Mouse (Mus musculus) cerebral cortex, adult 2 months (tissue): ENCODE data around the gene Gas6.

ENCODE experiments used
- WGBS: fragments of 180-500 bp; shearing (Covaris S2); methylation state at CpG from one replicate; pipeline ENCODE4 v1.1.7; 2018; 5-methylcytosine and 5-hydroxymethylcytosine counted together

Gas6 gene

DNA sequence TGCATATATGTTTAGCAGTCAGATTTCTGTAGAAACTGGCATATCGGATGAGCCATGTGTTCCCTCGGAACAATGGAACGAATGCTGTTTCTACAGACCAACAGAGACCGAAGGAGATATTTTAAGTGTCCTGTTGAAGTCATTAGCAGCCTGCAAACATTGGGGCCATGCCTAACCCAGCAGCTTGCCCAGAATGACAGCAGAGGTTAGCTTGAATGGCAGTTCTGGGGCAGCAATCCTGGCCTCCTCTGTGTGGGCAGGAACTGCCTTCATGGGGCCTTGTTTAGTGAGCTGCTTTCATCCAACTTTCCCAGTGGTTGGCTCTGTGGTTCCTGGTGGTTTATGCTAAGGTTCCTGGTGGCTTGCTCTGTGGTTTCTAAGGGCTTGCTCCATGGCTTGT, 34.9 kb downstream of the Gas6 start:
- WGBS: 79% methylated on average over 4 of the region's 4 CpGs

DNA sequence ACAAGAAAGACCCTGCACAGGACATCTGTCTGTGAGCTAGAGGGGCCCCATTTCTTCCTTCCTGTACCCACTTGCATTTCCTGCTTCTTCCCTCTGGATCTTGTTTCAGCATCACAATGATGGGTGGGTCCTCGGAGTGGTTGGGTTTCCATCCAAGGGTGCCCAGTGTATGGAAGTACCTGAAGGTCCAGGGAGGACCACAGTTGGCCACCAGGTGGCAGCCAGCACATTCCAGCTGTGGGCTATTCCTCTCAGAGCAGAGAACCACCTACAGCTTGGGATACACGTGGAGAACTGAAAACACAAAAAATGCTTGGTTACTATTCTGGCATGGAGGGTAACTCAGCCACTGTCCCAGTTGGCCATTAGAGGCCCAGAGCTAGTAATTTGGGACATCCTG, 39.0 kb downstream of the Gas6 start:
- 29% methylated on average over 2 of the region's 2 CpGs for WGBS

DNA sequence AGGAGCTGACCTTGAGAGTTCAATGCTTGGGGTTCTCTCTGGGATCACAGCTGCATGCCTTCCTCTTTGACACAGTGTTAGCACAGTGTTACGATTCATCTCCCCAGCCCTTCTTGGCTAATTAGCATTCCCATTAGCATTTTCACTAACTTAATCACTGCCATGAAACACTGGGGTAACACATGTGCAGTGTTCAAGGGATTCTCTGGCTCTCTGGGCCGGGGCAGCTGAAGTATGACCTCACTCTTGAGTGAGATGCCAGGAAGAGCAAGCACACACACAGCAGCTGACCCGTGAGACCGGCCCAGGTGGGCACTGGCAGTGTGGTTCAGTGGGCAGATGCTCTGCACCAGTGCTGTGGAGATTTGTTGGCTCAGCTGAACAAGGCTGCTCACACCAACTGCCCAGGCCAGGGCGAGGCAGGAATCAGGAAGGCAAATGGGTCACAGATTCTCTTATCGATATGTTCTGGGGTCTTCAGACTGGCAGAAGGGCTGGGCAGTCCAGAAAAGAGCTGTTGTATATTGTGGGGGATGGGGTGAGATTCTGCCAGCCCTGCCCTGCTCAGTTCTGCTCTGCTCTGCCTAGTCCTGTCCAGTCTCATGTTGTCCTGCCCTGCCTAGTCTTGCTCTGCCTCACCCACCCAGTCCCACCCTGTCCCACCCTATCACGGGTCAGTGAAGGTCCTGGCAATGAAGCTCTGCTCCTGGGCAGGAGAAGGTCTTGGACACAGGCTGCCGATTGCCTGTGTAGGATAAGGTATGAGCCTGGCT, 39.8 kb downstream of the Gas6 start:
- 53% methylated on average over 8 of the region's 8 CpGs for WGBS

DNA sequence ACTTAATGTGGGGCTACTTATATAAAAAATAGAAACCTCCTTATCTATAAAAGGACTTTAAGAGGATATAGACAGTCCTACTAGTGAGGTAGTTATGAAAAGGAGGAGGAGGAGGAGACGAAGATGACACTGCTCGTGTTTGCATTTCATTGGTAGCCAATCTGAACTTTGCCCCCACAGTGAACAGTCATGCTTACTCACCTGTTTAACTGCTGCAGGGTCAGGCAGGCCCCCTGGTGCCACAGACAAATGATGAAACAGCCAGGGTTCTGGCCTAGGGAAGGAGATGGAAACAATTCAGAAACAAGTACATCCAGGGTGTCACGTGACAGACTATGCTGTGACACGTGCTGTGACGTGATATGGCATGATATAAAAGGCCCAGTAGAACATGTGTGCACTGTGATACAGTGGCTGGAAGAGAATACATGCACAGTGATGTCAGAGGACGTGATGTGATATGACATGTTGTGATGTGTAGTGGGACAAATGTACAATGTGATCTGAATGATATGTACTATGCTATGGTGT, 42.5 kb downstream of the Gas6 start:
- 78% methylated on average over 6 of the region's 6 CpGs for WGBS

DNA sequence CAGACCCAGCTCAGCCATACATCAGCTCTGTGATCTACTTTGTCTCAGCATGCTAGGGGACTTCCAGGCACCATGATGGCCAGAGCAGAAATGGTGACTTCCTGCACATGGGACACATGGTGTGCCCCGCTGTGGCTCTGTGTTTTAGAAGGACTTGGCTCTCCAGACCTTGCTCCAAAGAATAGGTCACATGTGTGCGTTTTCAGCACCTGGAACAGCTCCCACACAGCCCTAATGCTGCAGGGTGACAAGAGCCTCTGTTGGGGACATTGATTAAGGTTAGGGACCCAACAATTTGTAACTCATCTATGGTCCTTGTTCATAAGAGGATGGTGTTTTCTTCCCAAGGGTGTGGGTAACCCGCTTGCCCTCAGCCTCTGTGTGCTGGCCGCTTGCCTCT, 46.1 kb downstream of the Gas6 start:
- 79% methylated on average over 4 of the region's 4 CpGs for WGBS

DNA sequence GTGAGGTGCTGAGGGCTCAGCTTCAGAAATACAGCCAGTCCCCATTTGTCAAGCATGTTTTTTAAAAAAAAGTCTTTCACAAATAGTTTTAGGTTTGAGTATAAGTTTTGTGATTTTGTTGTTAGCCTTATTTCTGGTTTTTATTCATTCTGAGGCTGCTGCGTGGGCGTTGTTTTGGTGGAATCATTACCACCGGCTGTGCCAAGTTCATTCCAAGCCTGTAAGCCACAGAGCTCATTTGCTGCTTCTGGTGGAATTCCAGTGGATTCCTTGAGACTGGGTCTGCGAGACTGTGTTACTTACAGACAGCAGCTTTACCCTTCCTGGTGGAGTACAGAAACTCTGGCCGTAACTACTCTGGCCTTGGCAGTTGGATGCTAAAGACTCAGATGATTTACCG, 47.8 kb downstream of the Gas6 start:
- WGBS: 58% methylated on average over 6 of the region's 6 CpGs

DNA sequence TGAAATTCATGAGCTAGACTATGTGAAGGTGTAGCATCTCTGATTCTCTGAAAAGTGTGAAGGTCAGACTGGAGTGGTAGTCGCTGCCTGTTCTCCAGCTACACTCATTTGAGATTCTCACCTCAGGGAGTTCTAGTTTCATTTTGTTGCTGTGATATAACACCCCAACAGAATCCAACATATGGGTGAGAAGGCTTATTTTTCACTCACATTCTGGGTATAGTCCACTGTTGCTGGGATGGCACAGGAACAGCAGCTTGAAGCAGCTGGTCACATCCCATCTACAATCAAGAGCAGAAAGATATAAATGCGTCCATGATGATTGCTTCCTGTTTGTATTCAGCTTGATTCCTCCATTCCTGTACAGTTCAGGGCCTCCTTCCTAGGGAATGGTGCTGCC, 52.1 kb downstream of the Gas6 start:
- 63% methylated on average over 2 of the region's 2 CpGs for WGBS

DNA sequence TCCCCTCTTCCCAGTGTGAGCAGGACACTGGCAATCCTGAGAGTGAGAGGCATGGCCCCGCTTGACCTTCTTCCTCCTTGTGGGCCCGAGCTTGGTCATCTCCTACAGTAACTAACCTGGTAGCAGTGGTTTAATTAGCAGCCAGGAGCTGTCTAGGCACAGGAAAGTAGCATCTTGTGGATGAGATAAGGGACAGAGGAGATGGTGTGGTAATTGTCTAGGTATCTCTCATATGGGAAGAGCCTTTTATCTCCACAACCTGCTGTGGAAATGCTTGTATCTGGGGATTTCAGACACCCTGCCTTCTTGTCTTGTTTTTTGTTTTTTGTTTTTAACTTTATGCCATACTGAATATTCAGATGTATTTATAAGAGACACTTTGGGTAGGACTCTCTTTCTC, 56.8 kb downstream of the Gas6 start:
- 86% methylated on average over 2 of the region's 2 CpGs for WGBS

DNA sequence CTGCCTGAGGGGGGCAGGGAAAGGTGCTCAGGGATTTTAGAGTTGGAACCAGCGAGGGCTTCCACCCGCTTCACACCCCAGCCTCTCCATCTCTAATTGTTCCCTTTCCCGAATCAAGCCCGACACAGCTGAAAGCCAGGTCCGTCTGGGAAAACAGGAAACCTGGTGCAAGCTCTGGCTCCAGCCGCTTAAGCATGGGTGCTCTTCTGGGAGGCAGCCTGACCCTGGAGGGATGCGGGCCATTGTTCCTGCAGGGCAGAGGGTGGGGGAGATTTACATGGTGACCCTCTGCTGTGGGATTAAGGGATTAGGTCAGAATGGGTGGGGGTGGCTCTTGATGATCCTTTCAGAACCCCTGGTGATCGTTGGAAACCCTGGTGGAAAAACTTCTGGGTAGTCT, 58.2 kb downstream of the Gas6 start:
- WGBS: 13% methylated on average over 8 of the region's 8 CpGs

DNA sequence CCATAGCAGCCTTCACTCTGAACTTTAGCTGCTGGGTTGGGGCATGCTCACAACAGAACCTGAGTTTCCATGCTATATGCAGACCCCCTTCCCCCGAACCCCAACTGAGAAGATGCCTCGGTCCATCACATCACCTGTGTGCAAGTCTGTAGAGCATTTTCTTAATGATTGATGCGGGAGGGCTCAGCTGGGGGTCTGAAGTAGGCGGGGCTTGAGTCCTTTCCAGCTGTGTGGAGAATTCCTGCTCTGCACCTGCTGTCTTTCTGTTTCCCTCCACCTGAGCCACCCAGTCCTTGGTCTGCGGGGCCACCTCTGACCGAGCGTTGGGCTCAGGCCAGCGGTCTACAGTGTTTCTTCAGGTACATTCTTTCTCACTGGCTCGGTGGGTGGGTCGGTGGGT, 59.4 kb downstream of the Gas6 start, which contains the start of gene Tmem255b:
Tmem255b (plus strand) TSS at position 301 of the 400 bp plus-strand sequence.
- WGBS: 30% methylated on average over 10 of the region's 10 CpGs

DNA sequence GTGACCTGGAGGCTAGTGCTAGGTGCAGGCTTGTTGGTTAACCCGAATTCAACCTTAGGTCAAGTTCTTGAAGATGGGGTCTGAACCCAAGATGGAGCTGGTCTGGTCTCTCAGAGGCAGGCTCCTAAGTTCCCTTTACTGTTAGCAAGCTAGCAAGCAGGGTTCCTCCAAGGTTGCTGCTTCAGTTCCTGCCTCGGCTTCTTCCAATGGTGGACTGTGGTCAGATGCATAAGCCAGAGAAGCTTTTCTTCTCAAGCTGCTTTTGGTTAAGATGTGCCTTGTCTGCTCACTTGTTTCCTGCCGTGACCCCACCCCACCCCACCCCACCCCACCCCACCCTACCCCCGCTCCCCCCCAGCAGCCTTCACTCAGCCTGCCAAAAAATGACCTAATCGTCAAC, 61.2 kb downstream of the Gas6 start:
- WGBS: 73% methylated on average over 5 of the region's 5 CpGs

DNA sequence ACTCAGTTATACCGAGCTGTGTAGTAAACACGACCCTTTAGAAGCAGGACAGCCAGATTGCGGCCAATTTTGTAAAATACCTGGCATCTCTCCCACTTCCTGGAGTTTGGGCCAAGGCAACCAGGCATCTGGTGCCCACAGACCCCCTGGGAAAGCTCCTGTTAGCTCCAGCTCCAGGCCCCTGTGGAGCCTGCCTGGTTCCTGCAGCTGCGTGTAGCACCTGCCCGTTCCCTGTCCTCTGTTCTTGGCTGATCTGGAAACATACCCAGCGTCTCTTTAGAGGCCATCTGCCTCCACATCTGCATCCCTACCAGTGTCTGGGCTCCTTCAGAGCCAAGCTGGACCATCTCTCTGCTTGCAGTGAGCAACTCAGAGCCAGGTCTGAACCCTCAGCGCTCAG, 63.9 kb downstream of the Gas6 start:
- 59% methylated on average over 7 of the region's 7 CpGs for WGBS

DNA sequence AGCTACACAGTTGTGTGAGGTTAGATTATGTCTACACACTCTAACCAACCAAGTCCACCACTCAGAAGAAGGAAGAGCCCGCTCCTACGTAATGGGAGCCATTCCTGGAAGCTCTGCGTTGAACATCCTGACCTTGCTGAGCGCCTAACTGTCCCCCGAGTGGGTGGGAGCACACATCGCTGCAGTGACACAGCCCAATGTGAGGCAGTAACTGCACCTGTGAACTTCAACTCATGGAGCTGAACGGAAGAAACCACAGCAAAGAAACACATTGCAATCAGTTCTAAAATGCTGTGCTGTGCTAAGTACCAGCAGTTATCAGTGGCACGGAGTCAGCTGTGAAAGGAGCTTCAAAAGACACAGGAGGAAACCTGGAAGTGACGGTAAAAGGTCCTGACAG, 66.1 kb downstream of the Gas6 start:
- WGBS: 86% methylated on average over 9 of the region's 9 CpGs

DNA sequence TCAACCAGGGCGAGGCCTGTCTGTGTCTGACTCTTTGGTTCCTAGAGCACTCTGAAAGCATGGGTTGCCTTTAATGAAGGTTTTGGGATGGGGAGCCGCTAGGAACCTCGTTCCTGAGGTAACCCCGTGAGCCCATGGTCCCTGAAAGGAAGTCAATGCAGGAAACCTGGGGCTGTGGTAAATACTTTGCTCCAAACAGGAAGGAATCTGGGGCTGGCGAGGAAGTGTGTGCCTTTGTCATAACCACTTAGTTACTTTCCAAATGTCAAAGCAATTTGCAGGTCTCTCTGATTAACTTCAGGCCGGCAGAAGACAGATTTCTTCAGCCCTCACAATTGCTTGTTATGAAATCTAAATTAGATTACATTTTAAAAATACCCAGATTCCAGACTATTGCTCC, 66.9 kb downstream of the Gas6 start:
- WGBS: 71% methylated on average over 6 of the region's 6 CpGs

DNA sequence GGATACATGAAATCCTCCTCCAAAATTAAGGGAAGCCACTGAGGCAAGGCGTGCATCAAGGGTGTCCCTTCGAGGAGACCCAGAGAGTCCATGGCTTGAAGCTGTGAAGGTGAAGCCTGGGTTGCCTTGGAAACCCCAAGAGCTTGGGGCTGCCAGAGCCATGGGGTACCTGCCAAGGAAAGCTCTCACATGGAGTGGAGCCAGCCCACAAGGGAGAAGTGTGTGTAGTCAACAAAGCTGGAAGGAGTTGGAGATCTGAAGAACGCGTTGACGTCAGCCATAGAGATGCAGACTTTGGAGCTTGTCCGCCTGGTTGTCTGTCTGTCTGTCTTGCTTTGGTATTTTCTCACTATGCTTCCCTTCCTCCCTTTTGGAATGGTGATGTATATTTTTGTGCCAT, 73.3 kb downstream of the Gas6 start:
- WGBS: 56% methylated on average over 6 of the region's 6 CpGs

DNA sequence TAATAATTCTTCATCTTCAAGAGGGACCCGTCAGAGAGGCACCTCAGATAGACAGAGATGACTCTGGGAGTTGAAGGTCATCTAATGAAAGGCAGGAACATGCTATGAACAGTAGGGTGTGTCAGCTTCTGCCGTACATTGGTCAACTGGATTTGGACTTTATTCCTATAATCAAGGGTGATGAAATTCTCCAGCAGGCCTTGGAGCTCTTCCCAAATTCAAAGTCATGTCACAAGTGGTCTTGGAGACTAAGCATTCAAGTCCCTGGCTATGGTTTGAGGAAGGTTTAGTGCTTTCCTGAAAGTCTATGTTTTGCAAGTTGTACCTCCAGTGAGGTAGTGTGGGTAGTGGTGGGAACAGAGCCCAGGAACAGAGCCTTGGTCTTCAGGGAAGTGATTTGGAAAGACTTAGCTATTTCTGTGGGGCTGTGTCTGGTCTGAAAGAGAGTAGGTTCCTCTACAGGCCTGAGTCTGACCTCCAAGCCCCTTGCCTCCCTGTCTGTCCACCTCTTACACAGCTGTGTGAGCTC, 75.1 kb downstream of the Gas6 start:
- 83% methylated on average over 2 of the region's 2 CpGs for WGBS

DNA sequence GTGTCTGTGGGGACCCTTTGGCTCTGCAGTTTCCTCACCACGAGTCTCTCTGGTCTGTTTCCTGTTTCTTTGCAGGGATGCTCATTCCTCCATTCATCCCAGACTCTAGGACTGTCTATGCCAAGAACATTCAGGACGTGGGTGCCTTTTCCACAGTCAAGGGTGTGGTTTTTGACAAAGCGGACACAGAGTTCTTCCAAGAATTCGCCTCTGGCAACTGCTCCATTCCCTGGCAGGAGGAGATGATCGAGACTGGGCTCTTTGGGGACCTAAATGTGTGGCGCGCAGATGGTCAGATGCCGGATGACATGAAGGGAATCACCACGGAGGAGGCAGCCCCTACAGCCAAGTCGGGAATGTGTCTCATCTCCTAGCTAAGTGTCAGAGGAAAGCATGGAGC, 78.4 kb downstream of the Gas6 start:
- WGBS: 53% methylated on average over 10 of the region's 10 CpGs
